Mouse (Mus musculus): ENCODE data around the gene Zdhhc6.

- TF ChIP-seq POLR2A (IDR thresholded peaks at IDR 0.05; ENCODE audit: insufficient read depth, low read depth, low read length) (no peak), CTCF (IDR thresholded peaks at IDR 0.05; ENCODE audit: insufficient read depth, low read depth, low read length) (no peak)
Observed at GRCm38 (mm10) chr19:55316901-55317300, 1.1 kb upstream of the Zdhhc6 start.

Data from olfactory bulb, adult 2 months (tissue).